Mouse (Mus musculus) embryo, embryonic 11.5 days (tissue): ENCODE results near the gene Yod1.
A peak's percentile ranks its signal among the peaks of the same experiment; 100 is the strongest.

Experiments used
- DNase-seq: peaks from one replicate; pipeline ENCODE4 v3.0.0-alpha.2; 2012; ENCODE audit warnings: low read depth, low spot score

The Yod1 gene

GRCm38 (mm10) chr1:130717291-130717871 lies at the start of gene Yod1:
Gene Yod1, plus strand, starts transcription at chr1:130717327.
- peak; percentile 86 for DNase-seq

- no peak for DNase-seq
These were observed 38.6 kb upstream of the Yod1 start for GRCm38 (mm10) chr1:130678551-130678950.

- DNase-seq, result no peak
These were observed 36.1 kb upstream of the Yod1 start for GRCm38 (mm10) chr1:130681075-130681474.

- DNase-seq, result no peak
These were observed 35.3 kb upstream of the Yod1 start for GRCm38 (mm10) chr1:130681656-130682413.

GRCm38 (mm10) chr1:130683905-130684304 lies 33.2 kb upstream of the Yod1 start:
- no peak for DNase-seq

- no peak for DNase-seq
These were observed 18.5 kb upstream of the Yod1 start for GRCm38 (mm10) chr1:130698601-130699000.

GRCm38 (mm10) chr1:130699937-130700633 lies 17.0 kb upstream of the Yod1 start:
- no peak for DNase-seq

GRCm38 (mm10) chr1:130701976-130702375 lies 15.2 kb upstream of the Yod1 start:
- DNase-seq, result no peak

- no peak for DNase-seq
These were observed 13.5 kb upstream of the Yod1 start for GRCm38 (mm10) chr1:130703613-130704012.

- no peak for DNase-seq
These were observed 6.6 kb upstream of the Yod1 start for GRCm38 (mm10) chr1:130710283-130711080.

GRCm38 (mm10) chr1:130714046-130714445 lies 3.1 kb upstream of the Yod1 start:
- no peak for DNase-seq

GRCm38 (mm10) chr1:130715561-130716217 lies 1.4 kb upstream of the Yod1 start, which contains the start of gene Gm29427:
Gene Gm29427, minus strand, starts transcription at chr1:130715799.
- peak; percentile 88 for DNase-seq

GRCm38 (mm10) chr1:130716218-130716512 lies 962 bp upstream of the Yod1 start:
- no peak for DNase-seq

- no peak for DNase-seq
These were observed 425 bp upstream of the Yod1 start for GRCm38 (mm10) chr1:130716513-130717290.

- no peak for DNase-seq
These were observed 7.1 kb downstream of the Yod1 start for GRCm38 (mm10) chr1:130724206-130724605.

- no peak for DNase-seq
These were observed 9.3 kb downstream of the Yod1 start for GRCm38 (mm10) chr1:130726396-130726795.

GRCm38 (mm10) chr1:130728070-130728469 lies 10.9 kb downstream of the Yod1 start:
- no peak for DNase-seq

GRCm38 (mm10) chr1:130728708-130729107 lies 11.6 kb downstream of the Yod1 start:
- DNase-seq, result no peak

GRCm38 (mm10) chr1:130729153-130729552 lies 12.0 kb downstream of the Yod1 start, which contains the start of gene Pfkfb2:
Gene Pfkfb2, minus strand, starts transcription at chr1:130729253.
- no peak for DNase-seq

- DNase-seq, result no peak
These were observed 14.7 kb downstream of the Yod1 start, which contains the start of gene AA986860 for GRCm38 (mm10) chr1:130731741-130732337. Gene AA986860, plus strand, starts transcription at chr1:130731976.
